Mouse (Mus musculus) lung, embryonic 15.5 days (tissue): ENCODE measurements at regions not wholly inside any gene's neighbourhood (a gene's known extent, or its start where the extent isn't known, plus 50 kb on each side); places are given as distances from the start of the nearest gene placed in this dataset.

Experiments used
- ATAC-seq: fragments of 200-750 bp; cut with Nextera tagmentation; 2 replicates; pipeline ENCODE4 v1.8.0; 2017; ENCODE audit warnings: moderate number of reproducible peaks, borderline replicate concordance; ENCODE audit not compliant: low FRiP score, low TSS enrichment; ENCODE audit errors: extremely low read depth
- H3K27ac ChIP-seq: fragments of 300-500 bp; sonication (generic); 2 replicates; pipeline ENCODE4 v1.5.1; 2015; ENCODE audit warnings: moderate library complexity, mild to moderate bottlenecking, inconsistent platforms
- H3K27me3 ChIP-seq: fragments of 300-500 bp; sonication (generic); 2 replicates; pipeline ENCODE4 v1.6.1; 2015; ENCODE audit warnings: inconsistent platforms
- H3K36me3 ChIP-seq: fragments of 300-500 bp; sonication (generic); 2 replicates; pipeline ENCODE4 v1.6.1; 2015; ENCODE audit warnings: inconsistent platforms
- H3K4me1 ChIP-seq: fragments of 300-500 bp; sonication (generic); 2 replicates; pipeline ENCODE4 v1.6.1; 2015; ENCODE audit warnings: inconsistent platforms
- H3K4me2 ChIP-seq: fragments of 300-500 bp; sonication (generic); 2 replicates; pipeline ENCODE4 v1.6.1; 2015; ENCODE audit warnings: inconsistent platforms, mild to moderate bottlenecking, moderate library complexity
- H3K4me3 ChIP-seq: fragments of 300-500 bp; sonication (generic); 2 replicates; pipeline ENCODE4 v1.5.1; 2015; ENCODE audit warnings: mild to moderate bottlenecking, inconsistent platforms
- H3K9ac ChIP-seq: fragments of 300-500 bp; sonication (generic); 2 replicates; pipeline ENCODE4 v1.6.1; 2015; ENCODE audit warnings: inconsistent platforms
- H3K9me3 ChIP-seq: fragments of 300-500 bp; sonication (generic); 2 replicates; pipeline ENCODE4 v1.6.1; 2016; ENCODE audit warnings: inconsistent platforms
- WGBS: fragments of 180-500 bp; shearing (Covaris S2); methylation state at CpG from one replicate; pipeline ENCODE4 v1.1.7; 2015; 5-methylcytosine and 5-hydroxymethylcytosine counted together

DNA sequence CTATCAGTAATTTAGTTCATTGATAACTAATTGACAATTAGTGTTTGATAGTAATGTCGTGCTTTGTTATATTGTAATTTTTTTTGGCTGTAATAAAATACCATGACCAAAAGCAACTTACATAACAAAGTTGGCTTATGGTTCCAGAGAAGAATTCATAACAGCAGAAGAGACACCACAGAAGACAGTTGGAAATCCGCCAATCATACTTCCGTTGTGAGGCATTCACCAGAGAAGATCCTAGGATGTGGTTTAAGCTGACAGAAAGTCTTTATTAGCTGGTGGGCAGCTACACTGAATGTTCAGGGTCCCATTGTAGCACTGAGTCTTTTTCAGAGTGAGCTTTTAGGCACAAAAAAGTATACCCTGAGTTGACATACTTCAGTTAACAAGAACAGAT, 109.9 kb downstream of the Sec23a start:
- no peaks in the 10 kb centered on the region for H3K27me3 ChIP-seq
- no peak overlapping the region for H3K9ac ChIP-seq
- no peak overlapping the region for H3K27ac ChIP-seq
- no peak for ATAC-seq
- H3K36me3 ChIP-seq, result no peaks in the 10 kb centered on the region
- no peaks in the 10 kb centered on the region for H3K4me1 ChIP-seq
- no peak overlapping the region for H3K4me2 ChIP-seq
- no peaks in the 10 kb centered on the region for H3K9me3 ChIP-seq
- WGBS, result 61% methylated on average over 3 of the region's 3 CpGs
- H3K4me3 ChIP-seq, result no peak overlapping the region

DNA sequence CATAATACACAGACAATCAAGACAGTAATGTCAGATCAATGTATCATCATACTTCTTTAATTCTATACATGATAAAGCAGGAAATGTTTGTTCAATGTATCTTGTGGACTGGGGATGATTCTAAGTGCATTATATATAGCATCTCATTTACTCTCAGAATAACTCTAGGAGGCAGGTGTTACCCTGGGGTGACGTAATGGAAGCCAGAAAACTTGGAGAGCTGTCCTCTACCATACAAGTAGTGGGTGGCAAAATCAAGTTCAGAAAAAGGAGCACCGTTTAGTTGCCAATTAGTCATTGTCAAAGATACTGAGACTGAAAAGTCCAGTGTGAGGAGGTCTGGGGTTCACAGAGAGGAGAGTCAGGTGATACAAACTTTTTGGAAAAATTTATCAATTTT, 136.0 kb downstream of the Sec23a start:
- Histone ChIP-seq H3K4me3 (no peak overlapping the region), H3K27ac (no peak overlapping the region), H3K9me3 (no peaks in the 10 kb centered on the region), H3K9ac (no peak overlapping the region), H3K36me3 (no peaks in the 10 kb centered on the region), H3K4me2 (no peak overlapping the region), H3K27me3 (no peaks in the 10 kb centered on the region), H3K4me1 (no peaks in the 10 kb centered on the region)
- ATAC-seq, result no peak
- WGBS, result 59% methylated on average over 2 of the region's 2 CpGs

DNA sequence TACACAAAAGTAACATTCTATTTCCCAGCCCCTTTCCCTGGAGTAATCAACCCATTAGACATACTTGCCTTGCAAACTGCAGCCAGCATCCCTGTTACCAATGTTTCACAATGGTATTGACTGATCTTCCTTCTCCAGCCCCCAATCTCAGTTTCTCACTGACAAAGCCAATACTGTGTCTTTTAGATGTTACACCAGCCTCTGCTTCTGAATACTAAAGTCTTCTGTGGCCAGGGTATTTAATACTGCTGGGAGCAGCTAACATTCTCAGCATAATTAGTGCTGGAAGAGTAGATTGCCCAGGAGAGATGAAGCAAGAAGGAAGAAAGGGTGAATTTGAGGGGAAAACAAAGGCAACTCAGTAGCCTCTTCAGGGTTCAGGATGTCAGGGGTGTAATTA, 139.4 kb downstream of the Sec23a start:
- no peak overlapping the region for H3K4me2 ChIP-seq
- H3K9me3 ChIP-seq, result no peaks in the 10 kb centered on the region
- no peaks in the 10 kb centered on the region for H3K4me1 ChIP-seq
- no peak overlapping the region for H3K4me3 ChIP-seq
- ATAC-seq, result no peak
- no peaks in the 10 kb centered on the region for H3K27me3 ChIP-seq
- H3K27ac ChIP-seq, result no peak overlapping the region
- no peaks in the 10 kb centered on the region for H3K36me3 ChIP-seq
- H3K9ac ChIP-seq, result no peak overlapping the region

DNA sequence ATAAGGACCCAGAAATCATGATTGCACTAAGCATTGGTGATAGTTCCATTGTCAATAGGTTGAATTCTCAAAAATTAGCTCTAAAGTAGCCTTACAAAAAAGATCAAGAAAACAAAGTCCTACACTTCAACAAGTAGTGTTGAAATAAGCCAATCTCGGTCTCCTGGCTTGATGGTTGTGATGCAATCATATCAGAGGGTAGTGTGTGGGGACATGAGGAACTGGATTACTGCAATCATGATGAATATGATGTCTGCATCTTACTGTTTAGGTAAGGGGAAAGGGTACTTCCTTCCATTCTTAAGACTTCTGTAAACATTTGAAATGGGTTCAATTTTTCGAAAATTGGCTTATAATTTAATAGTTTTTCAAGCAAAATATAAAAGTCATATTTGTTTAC, 155.3 kb downstream of the Sec23a start:
- WGBS, result 52% methylated on average over 2 of the region's 2 CpGs
- Histone ChIP-seq H3K9ac (no peak overlapping the region), H3K36me3 (no peaks in the 10 kb centered on the region), H3K27ac (no peak overlapping the region), H3K27me3 (no peaks in the 10 kb centered on the region), H3K9me3 (no peaks in the 10 kb centered on the region), H3K4me3 (no peak overlapping the region), H3K4me2 (no peak overlapping the region), H3K4me1 (no peaks in the 10 kb centered on the region)
- ATAC-seq, result no peak

DNA sequence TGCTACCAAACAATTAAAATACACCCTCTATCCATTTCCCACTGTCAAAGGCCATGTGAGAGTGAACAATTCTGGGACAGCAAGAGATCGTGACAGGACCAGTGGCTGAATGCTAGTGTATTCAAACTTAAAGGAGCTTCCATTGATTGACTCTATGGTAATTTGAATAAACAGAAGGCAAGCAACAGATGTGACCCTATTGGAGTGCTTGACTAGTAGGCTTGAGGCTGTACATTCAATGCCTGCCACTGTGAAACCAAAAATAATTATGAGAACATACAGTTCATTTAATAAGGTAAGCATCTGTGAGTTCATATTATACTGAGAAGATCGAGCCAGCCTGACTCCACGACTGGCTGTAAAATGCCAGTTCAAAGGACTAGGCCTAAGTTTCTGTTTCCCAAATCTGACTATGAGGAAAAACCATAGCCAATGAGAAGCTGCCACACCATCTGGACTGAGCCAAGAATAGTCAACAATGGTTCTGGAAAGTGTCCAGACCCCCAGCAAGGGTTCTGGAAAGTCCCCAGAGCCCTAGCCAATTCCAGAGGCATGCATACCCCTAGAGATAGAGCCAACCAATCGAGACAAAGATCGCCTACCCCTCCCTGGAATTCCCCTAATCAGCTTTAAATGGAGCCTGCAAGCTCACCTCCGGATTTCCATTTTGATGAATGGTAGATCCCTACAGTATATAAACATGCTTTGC, 160.0 kb downstream of the Sec23a start:
- WGBS, result 62% methylated on average over 6 of the region's 6 CpGs
- H3K4me1 ChIP-seq, result no peaks in the 10 kb centered on the region
- no peaks in the 10 kb centered on the region for H3K9me3 ChIP-seq
- no peak for ATAC-seq
- no peak overlapping the region for H3K9ac ChIP-seq
- H3K27ac ChIP-seq, result no peak overlapping the region
- no peaks in the 10 kb centered on the region for H3K27me3 ChIP-seq
- no peak overlapping the region for H3K4me3 ChIP-seq
- no peaks in the 10 kb centered on the region for H3K36me3 ChIP-seq
- no peak overlapping the region for H3K4me2 ChIP-seq

DNA sequence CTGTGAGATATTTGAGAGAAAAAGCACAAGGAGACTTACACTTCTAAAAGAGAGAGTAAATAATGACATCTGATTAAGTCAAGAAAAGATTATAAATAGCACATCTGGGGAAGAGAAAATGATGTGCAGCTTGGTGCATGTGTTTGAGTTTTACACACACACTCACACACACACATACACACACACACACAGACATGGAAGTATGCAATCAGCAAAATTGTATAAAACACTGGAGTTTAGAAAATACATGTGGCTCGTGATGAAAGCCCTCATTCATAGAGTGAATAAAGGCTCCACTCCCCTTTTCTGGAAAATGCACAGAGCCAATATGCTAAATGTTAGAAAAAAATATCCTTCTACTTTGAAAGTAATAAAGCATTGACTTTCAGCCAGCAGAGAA, 182.2 kb downstream of the Sec23a start:
- Histone ChIP-seq H3K4me2 (no peak overlapping the region), H3K4me3 (no peak overlapping the region), H3K9ac (no peak overlapping the region), H3K36me3 (no peaks in the 10 kb centered on the region), H3K27me3 (no peaks in the 10 kb centered on the region), H3K4me1 (no peaks in the 10 kb centered on the region), H3K9me3 (no peaks in the 10 kb centered on the region), H3K27ac (no peak overlapping the region)
- no peak for ATAC-seq
- 34% methylated on average over 1 of the region's 1 CpGs for WGBS

DNA sequence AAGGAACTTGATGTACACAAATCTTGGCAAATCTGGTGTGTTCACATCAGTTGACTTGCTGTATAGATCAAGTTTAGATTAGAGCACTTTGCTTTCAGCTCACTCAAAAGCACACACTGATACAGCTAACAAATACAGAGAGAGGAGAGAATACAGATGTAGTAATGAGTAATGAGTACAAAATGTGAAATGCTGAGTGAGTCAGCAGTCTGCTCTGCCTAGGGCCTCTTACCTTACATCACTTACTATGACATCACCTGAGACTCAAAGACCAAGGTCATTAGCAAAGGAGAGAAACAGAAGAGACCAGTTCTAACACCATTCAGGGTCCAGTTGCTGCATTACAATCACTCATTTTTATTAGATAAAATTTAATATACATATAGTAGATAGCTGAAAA, 184.0 kb downstream of the Sec23a start:
- ATAC-seq, result no peak

DNA sequence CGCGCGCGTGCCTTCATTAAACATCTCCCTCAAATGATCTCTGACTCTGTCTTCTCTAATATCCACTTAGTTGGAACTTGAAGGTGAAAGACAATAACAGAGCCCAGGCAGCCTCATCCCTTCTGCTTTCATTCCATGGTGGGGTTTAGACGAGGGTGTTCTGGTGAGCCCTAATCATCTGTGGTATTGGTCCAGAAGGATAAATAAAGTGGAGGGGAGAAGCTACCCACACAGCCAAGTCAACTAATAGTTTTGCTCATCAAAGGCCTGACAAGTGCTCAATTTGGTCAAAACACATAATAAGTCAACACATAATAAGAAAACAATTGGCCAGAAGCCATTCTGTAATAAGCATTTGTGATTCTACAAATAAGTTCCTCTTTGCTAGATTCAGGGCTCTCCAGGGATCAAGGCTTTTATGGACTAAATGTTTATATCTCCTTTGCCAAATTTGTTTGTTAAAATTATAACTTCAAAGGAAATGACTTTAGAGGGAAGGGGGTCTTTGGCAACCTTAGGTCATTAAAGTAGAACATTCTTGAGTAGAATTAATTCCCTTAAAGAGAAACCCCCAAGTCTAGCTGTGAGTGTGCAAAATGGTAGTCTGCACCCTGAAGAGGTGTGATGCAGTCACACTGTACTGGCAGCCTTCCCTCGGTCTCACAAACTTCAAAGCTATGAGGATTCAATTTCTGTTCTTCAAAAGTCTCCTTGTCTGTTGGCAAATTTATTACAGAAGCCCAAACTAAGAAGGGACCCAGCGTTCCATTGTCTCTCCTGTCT, 186.5 kb downstream of the Sec23a start:
- Histone ChIP-seq H3K36me3 (no peaks in the 10 kb centered on the region), H3K4me2 (no peak overlapping the region), H3K27ac (no peak overlapping the region), H3K4me3 (no peak overlapping the region), H3K27me3 (no peaks in the 10 kb centered on the region), H3K9ac (no peak overlapping the region), H3K9me3 (no peaks in the 10 kb centered on the region), H3K4me1 (no peaks in the 10 kb centered on the region)
- WGBS, result 75% methylated on average over 7 of the region's 7 CpGs
- peak; percentile 77; the same call in 1 of the 2 replicates for ATAC-seq

More for the DNA sequence above, 184.0 kb downstream of the Sec23a start:
- Histone ChIP-seq H3K36me3 (no peaks in the 10 kb centered on the region), H3K9me3 (no peaks in the 10 kb centered on the region), H3K4me2 (no peak overlapping the region), H3K27ac (no peak overlapping the region), H3K4me1 (no peaks in the 10 kb centered on the region), H3K27me3 (no peaks in the 10 kb centered on the region), H3K9ac (no peak overlapping the region), H3K4me3 (no peak overlapping the region)

DNA sequence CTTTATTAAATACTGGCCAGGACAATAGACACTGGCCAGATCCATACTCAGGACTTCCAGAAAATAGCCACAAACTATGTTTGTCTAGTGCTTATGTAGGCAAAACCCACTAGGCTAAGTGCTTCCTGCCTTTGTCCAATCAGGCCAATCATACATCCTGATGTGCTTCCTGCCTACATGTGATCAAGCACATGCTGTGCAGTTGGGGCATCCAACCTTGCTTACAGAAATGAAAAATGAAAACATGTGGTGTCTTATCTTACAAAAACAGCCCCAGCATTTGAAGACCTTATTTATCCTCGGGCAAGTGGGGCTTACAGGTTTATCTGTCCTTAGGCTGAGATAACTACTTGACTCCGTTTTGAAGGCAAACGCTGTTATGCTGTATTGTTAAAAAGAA, 188.8 kb downstream of the Sec23a start:
- H3K4me3 ChIP-seq, result no peak overlapping the region
- H3K9me3 ChIP-seq, result no peaks in the 10 kb centered on the region
- H3K4me2 ChIP-seq, result no peak overlapping the region
- no peak overlapping the region for H3K27ac ChIP-seq
- H3K9ac ChIP-seq, result no peak overlapping the region
- H3K36me3 ChIP-seq, result no peaks in the 10 kb centered on the region
- no peaks in the 10 kb centered on the region for H3K27me3 ChIP-seq
- ATAC-seq, result no peak
- no peaks in the 10 kb centered on the region for H3K4me1 ChIP-seq
- WGBS, result 61% methylated on average over 3 of the region's 3 CpGs

DNA sequence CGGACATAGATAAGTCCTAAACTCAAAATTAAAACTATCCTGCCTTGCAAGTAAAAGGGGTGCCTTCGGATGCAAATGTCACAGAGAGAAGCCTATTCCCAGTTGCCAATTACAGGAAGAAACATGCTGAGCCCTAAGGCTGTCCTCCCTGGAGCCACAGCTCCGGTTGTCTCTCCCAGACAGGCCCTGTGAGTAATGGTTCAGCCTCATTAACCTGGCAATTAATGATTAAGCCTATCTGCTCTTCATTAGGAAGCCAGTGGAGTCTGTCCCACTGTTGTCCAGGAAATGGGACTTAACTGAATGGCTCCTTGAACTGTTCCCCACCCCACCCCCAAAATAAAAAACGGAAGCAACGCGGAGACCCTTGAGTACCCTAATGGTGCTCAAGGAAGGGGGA, 207.7 kb downstream of the Sec23a start:
- ATAC-seq, result no peak
- Histone ChIP-seq H3K9ac (no peak overlapping the region), H3K4me1 (no peaks in the 10 kb centered on the region), H3K36me3 (no peaks in the 10 kb centered on the region), H3K27me3 (no peaks in the 10 kb centered on the region), H3K4me2 (no peak overlapping the region), H3K9me3 (no peaks in the 10 kb centered on the region), H3K27ac (no peak overlapping the region), H3K4me3 (no peak overlapping the region)
- WGBS, result 67% methylated on average over 6 of the region's 6 CpGs

DNA sequence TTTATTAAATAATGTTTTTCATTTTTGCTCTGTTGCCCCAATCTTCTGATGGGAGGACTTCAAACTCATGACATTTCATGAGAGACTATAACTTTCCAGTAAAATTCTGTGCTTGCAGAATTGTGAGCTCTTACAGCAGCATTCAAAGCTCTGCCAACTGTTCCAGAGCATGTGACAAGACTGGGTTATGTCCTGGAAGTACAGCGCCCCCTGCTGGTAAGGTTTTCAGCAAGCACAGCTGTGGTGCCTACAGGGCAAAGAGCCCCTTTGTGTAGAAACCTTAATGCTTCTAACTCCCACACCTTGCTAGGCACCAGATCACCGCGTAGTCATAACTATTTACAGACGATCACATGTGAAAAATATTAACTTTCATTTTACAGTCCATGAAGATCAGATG, 209.4 kb downstream of the Sec23a start:
- Histone ChIP-seq H3K27ac (no peak overlapping the region), H3K27me3 (no peaks in the 10 kb centered on the region), H3K9me3 (no peaks in the 10 kb centered on the region), H3K4me1 (no peaks in the 10 kb centered on the region), H3K4me2 (no peak overlapping the region), H3K9ac (no peak overlapping the region), H3K36me3 (no peaks in the 10 kb centered on the region), H3K4me3 (no peak overlapping the region)
- WGBS, result 37% methylated on average over 4 of the region's 4 CpGs
- ATAC-seq, result 0 out of 2 replicates have a peak, but pooled peaks have one; percentile 55
